Mouse (Mus musculus): Measurements from ENCODE around the gene Edaradd. TPM values are rescaled to one million over a fixed set of nuclear protein-coding genes. Genes with fewer than 3 reads are reported as not detected.
A peak's percentile ranks its signal among the peaks of the same experiment; 100 is the strongest.
"Not testable (repeated sequence)": the region's sequence is repeated elsewhere in the genome, so short reads cannot be mapped to it uniquely, and the experiment has no call there.

The Edaradd gene
- polyA plus RNA-seq, 1 experiment from 2014 or later: 0.17 TPM

GRCm38 (mm10) chr13:12473724-12474378 lies 46.4 kb downstream of the Edaradd start:
- no peak overlapping the region for H3K27ac ChIP-seq (ENCODE audit: low read depth, low read length)
- 34% methylated on average over 8 of the region's 8 CpGs for WGBS
- peak; percentile 94 for TF ChIP-seq CTCF (IDR thresholded peaks at IDR 0.05; ENCODE audit: low read depth)

GRCm38 (mm10) chr13:12468488-12468887 lies 51.8 kb downstream of the Edaradd start:
- H3K4me3 ChIP-seq (ENCODE audit: low read depth, low read length): no peak overlapping the region
- no peak overlapping the region for H3K27ac ChIP-seq (ENCODE audit: low read depth, low read length)
- H3K4me1 ChIP-seq (replicated peaks; ENCODE audit: control insufficient read depth, insufficient read depth, low read length): no peaks in the 10 kb centered on the region
- no peak overlapping the region for H3K4me2 ChIP-seq (replicated peaks; ENCODE audit: low read depth)
- no peaks in the 10 kb centered on the region for H3K27me3 ChIP-seq (replicated peaks; ENCODE audit: control insufficient read depth, insufficient read depth, low read length)
- H3K9me3 ChIP-seq (ENCODE audit: control insufficient read depth): no peaks in the 10 kb centered on the region
- H3K9ac ChIP-seq (ENCODE audit: low read depth, low read length): no peak overlapping the region
- 0 out of 2 replicates have a peak, but pooled peaks have one; percentile 35 for ATAC-seq
- H3K36me3 ChIP-seq (ENCODE audit: control insufficient read depth, insufficient read depth): no peaks in the 10 kb centered on the region
- no peak for TF ChIP-seq CTCF (IDR thresholded peaks at IDR 0.05; ENCODE audit: low read depth)
- 82% methylated on average over 1 of the region's 1 CpGs for WGBS

More at GRCm38 (mm10) chr13:12473724-12474378, 46.4 kb downstream of the Edaradd start:
- Histone ChIP-seq H3K9me3 (ENCODE audit: control insufficient read depth) (no peaks in the 10 kb centered on the region), H3K27me3 (replicated peaks; ENCODE audit: control insufficient read depth, insufficient read depth, low read length) (no peaks in the 10 kb centered on the region), H3K9ac (ENCODE audit: low read depth, low read length) (no peak overlapping the region), H3K36me3 (ENCODE audit: control insufficient read depth, insufficient read depth) (no peaks in the 10 kb centered on the region), H3K4me2 (replicated peaks; ENCODE audit: low read depth) (no peak overlapping the region), H3K4me1 (replicated peaks; ENCODE audit: control insufficient read depth, insufficient read depth, low read length) (no peaks in the 10 kb centered on the region), H3K4me3 (ENCODE audit: low read depth, low read length) (no peak overlapping the region)
- ATAC-seq: no peak

- 89% methylated on average over 1 of the region's 1 CpGs for WGBS
- no peak for TF ChIP-seq CTCF (IDR thresholded peaks at IDR 0.05; ENCODE audit: low read depth)
These were observed 55.4 kb downstream of the Edaradd start, which contains the start of gene Lgals8 for GRCm38 (mm10) chr13:12464844-12465243. Lgals8 (minus strand) TSS chr13:12464944.

GRCm38 (mm10) chr13:12464159-12464558 lies 56.1 kb downstream of the Edaradd start:
- not testable (repeated sequence) for H3K27me3 ChIP-seq (replicated peaks; ENCODE audit: control insufficient read depth, insufficient read depth, low read length); H3K27ac ChIP-seq (ENCODE audit: low read depth, low read length); ATAC-seq; H3K4me2 ChIP-seq (replicated peaks; ENCODE audit: low read depth); H3K4me1 ChIP-seq (replicated peaks; ENCODE audit: control insufficient read depth, insufficient read depth, low read length); H3K36me3 ChIP-seq (ENCODE audit: control insufficient read depth, insufficient read depth); H3K4me3 ChIP-seq (ENCODE audit: low read depth, low read length); H3K9ac ChIP-seq (ENCODE audit: low read depth, low read length); H3K9me3 ChIP-seq (ENCODE audit: control insufficient read depth)
- 84% methylated on average over 6 of the region's 6 CpGs for WGBS

More at GRCm38 (mm10) chr13:12464844-12465243, 55.4 kb downstream of the Edaradd start, which contains the start of gene Lgals8:
- H3K27me3 ChIP-seq (replicated peaks; ENCODE audit: control insufficient read depth, insufficient read depth, low read length): no peaks in the 10 kb centered on the region
- no peak within 1 kb of the TSS for H3K4me3 ChIP-seq (ENCODE audit: low read depth, low read length)
- H3K36me3 ChIP-seq (ENCODE audit: control insufficient read depth, insufficient read depth): no peaks in the 10 kb centered on the region
- no peak within 1 kb of the TSS for H3K4me2 ChIP-seq (replicated peaks; ENCODE audit: low read depth)
- H3K9ac ChIP-seq (ENCODE audit: low read depth, low read length): no peak within 1 kb of the TSS
- H3K9me3 ChIP-seq (ENCODE audit: control insufficient read depth): no peaks in the 10 kb centered on the region
- H3K27ac ChIP-seq (ENCODE audit: low read depth, low read length): no peak within 1 kb of the TSS
- no peaks in the 10 kb centered on the region for H3K4me1 ChIP-seq (replicated peaks; ENCODE audit: control insufficient read depth, insufficient read depth, low read length)
- no peak for ATAC-seq

- Histone ChIP-seq H3K9ac (ENCODE audit: low read depth, low read length) (no peak overlapping the region), H3K36me3 (ENCODE audit: control insufficient read depth, insufficient read depth) (peaks cover 9% of the 10 kb centered on the region; the same call in 1 of the 2 replicates), H3K27ac (ENCODE audit: low read depth, low read length) (no peak overlapping the region), H3K9me3 (ENCODE audit: control insufficient read depth) (no peaks in the 10 kb centered on the region), H3K4me3 (ENCODE audit: low read depth, low read length) (no peak overlapping the region), H3K4me2 (replicated peaks; ENCODE audit: low read depth) (no peak overlapping the region), H3K4me1 (replicated peaks; ENCODE audit: control insufficient read depth, insufficient read depth, low read length) (no peaks in the 10 kb centered on the region), H3K27me3 (replicated peaks; ENCODE audit: control insufficient read depth, insufficient read depth, low read length) (no peaks in the 10 kb centered on the region)
- TF ChIP-seq CTCF (IDR thresholded peaks at IDR 0.05; ENCODE audit: low read depth): no peak
- 78% methylated on average over 4 of the region's 4 CpGs for WGBS
- ATAC-seq: no peak
These were observed 57.6 kb downstream of the Edaradd start for GRCm38 (mm10) chr13:12462623-12463022.

- H3K27ac ChIP-seq (ENCODE audit: low read depth, low read length): no peak overlapping the region; the same call in 1 of the 2 replicates
- H3K36me3 ChIP-seq (ENCODE audit: control insufficient read depth, insufficient read depth): peaks cover 14% of the 10 kb centered on the region; the same call in 1 of the 2 replicates
- peak overlapping the region; percentile 85 for H3K4me2 ChIP-seq (replicated peaks; ENCODE audit: low read depth)
- 8% methylated on average over 7 of the region's 7 CpGs for WGBS
- peak overlapping the region; percentile 38; the same call in 1 of the 2 replicates for H3K9ac ChIP-seq (ENCODE audit: low read depth, low read length)
- ATAC-seq: no peak
- no peak for TF ChIP-seq CTCF (IDR thresholded peaks at IDR 0.05; ENCODE audit: low read depth)
- H3K4me1 ChIP-seq (replicated peaks; ENCODE audit: control insufficient read depth, insufficient read depth, low read length): no peaks in the 10 kb centered on the region
- H3K4me3 ChIP-seq (ENCODE audit: low read depth, low read length): peak overlapping the region; percentile 80
- no peaks in the 10 kb centered on the region for H3K27me3 ChIP-seq (replicated peaks; ENCODE audit: control insufficient read depth, insufficient read depth, low read length)
- H3K9me3 ChIP-seq (ENCODE audit: control insufficient read depth): no peaks in the 10 kb centered on the region
These were observed 58.5 kb downstream of the Edaradd start for GRCm38 (mm10) chr13:12461730-12462119.

All from intestine, postnatal 0 days (tissue).